Mouse (Mus musculus) intestine, embryonic 15.5 days (tissue): ENCODE measurements around the gene Lce6a. TPM values are rescaled to one million over a fixed set of nuclear protein-coding genes. Genes with fewer than 3 reads are reported as not detected.

Experiments
- ATAC-seq: fragments of 200-750 bp; cut with Nextera tagmentation; 2 replicates; pipeline ENCODE4 v1.8.0; 2017; ENCODE audit warnings: moderate TSS enrichment, moderate library complexity
- H3K27ac ChIP-seq: fragments of 300-500 bp; sonication (generic); 2 replicates; pipeline ENCODE4 v1.5.1; 2015; ENCODE audit warnings: mild to moderate bottlenecking, inconsistent platforms
- H3K27me3 ChIP-seq: fragments of 300-500 bp; sonication (generic); replicated peaks from 2 replicates; pipeline ENCODE4 v1.6.1; 2015; ENCODE audit warnings: inconsistent platforms
- H3K36me3 ChIP-seq: fragments of 300-500 bp; sonication (generic); 2 replicates; pipeline ENCODE4 v1.6.1; 2015; ENCODE audit warnings: inconsistent platforms
- H3K4me1 ChIP-seq: fragments of 300-500 bp; sonication (generic); replicated peaks from 2 replicates; pipeline ENCODE4 v1.6.1; 2015; ENCODE audit warnings: inconsistent platforms
- H3K4me2 ChIP-seq: fragments of 300-500 bp; sonication (generic); replicated peaks from 2 replicates; pipeline ENCODE4 v1.6.1; 2015; ENCODE audit warnings: mild to moderate bottlenecking, inconsistent platforms
- H3K4me3 ChIP-seq: fragments of 300-500 bp; sonication (generic); replicated peaks from 2 replicates; pipeline ENCODE4 v1.5.1; 2015; ENCODE audit warnings: inconsistent platforms
- H3K9ac ChIP-seq: fragments of 300-500 bp; sonication (generic); 2 replicates; pipeline ENCODE4 v1.6.1; 2015; ENCODE audit warnings: inconsistent platforms
- H3K9me3 ChIP-seq: fragments of 300-500 bp; sonication (generic); 2 replicates; pipeline ENCODE4 v1.6.1; 2016; ENCODE audit warnings: inconsistent platforms
- WGBS: fragments of 180-500 bp; shearing (Covaris S2); methylation state at CpG from one replicate; pipeline ENCODE4 v1.1.7; 2015; 5-methylcytosine and 5-hydroxymethylcytosine counted together
- polyA plus RNA-seq: library from polyadenylated mRNA; unstranded; fragments of >200 nt; fragmentation: Nextera tagmentation; extraction: Ambion mirVana; gene quantifications from 2 replicates; pipeline ENCODE4 v1.2.1, GENCODE M21; 2015

The Lce6a gene
- not detected in 2 replicates for polyA plus RNA-seq

- Histone ChIP-seq H3K4me1 (no peaks in the 10 kb centered on the region), H3K4me2 (no peak within 1 kb of the TSS), H3K4me3 (no peak within 1 kb of the TSS), H3K36me3 (no peaks in the 10 kb centered on the region), H3K9me3 (no peaks in the 10 kb centered on the region), H3K27ac (no peak within 1 kb of the TSS), H3K9ac (no peak within 1 kb of the TSS), H3K27me3 (no peaks in the 10 kb centered on the region)
- no peak for ATAC-seq
- WGBS = 58% methylated on average over 2 of the region's 2 CpGs
Measured at GRCm38 (mm10) chr3:92621560-92621959, at the start of gene Lce6a. Lce6a (minus strand) TSS chr3:92621660.

- Histone ChIP-seq H3K36me3 (no peaks in the 10 kb centered on the region), H3K9ac (no peak within 1 kb of the TSS), H3K4me3 (no peak within 1 kb of the TSS)
Measured at GRCm38 (mm10) chr3:92670215-92670614, 48.8 kb upstream of the Lce6a start, which contains the start of gene Lce1a2. Lce1a2 (minus strand) TSS chr3:92670315.

GRCm38 (mm10) chr3:92656826-92657225 lies 35.4 kb upstream of the Lce6a start, which contains the start of gene Lce1b:
Lce1b (minus strand) TSS chr3:92656926.
- Histone ChIP-seq H3K36me3 (no peaks in the 10 kb centered on the region), H3K27me3 (no peaks in the 10 kb centered on the region), H3K4me2 (no peak within 1 kb of the TSS), H3K4me3 (no peak within 1 kb of the TSS), H3K9ac (no peak within 1 kb of the TSS), H3K9me3 (no peaks in the 10 kb centered on the region), H3K4me1 (no peaks in the 10 kb centered on the region), H3K27ac (no peak within 1 kb of the TSS)
- ATAC-seq = no peak

More at GRCm38 (mm10) chr3:92670215-92670614, 48.8 kb upstream of the Lce6a start, which contains the start of gene Lce1a2:
- Histone ChIP-seq H3K4me1 (no peaks in the 10 kb centered on the region), H3K9me3 (no peaks in the 10 kb centered on the region), H3K4me2 (no peak within 1 kb of the TSS), H3K27me3 (no peaks in the 10 kb centered on the region), H3K27ac (no peak within 1 kb of the TSS)
- no peak for ATAC-seq

GRCm38 (mm10) chr3:92648207-92648606 lies 26.7 kb upstream of the Lce6a start, which contains the start of gene Lce1a1:
Lce1a1 (minus strand) TSS chr3:92648307.
- H3K27me3 ChIP-seq = no peaks in the 10 kb centered on the region
- no peak for ATAC-seq
- no peaks in the 10 kb centered on the region for H3K36me3 ChIP-seq
- H3K4me3 ChIP-seq = no peak within 1 kb of the TSS
- no peak within 1 kb of the TSS for H3K4me2 ChIP-seq
- whole genome bisulfite sequencing = 78% methylated on average over 1 of the region's 1 CpGs
- H3K9ac ChIP-seq = no peak within 1 kb of the TSS
- H3K27ac ChIP-seq = no peak within 1 kb of the TSS
- no peaks in the 10 kb centered on the region for H3K9me3 ChIP-seq
- no peaks in the 10 kb centered on the region for H3K4me1 ChIP-seq

GRCm38 (mm10) chr3:92639854-92640253 lies 18.4 kb upstream of the Lce6a start:
- no peaks in the 10 kb centered on the region for H3K27me3 ChIP-seq
- H3K4me1 ChIP-seq = no peaks in the 10 kb centered on the region
- no peaks in the 10 kb centered on the region for H3K36me3 ChIP-seq
- H3K27ac ChIP-seq = no peak overlapping the region
- no peak overlapping the region for H3K4me2 ChIP-seq
- WGBS = 90% methylated on average over 15 of the region's 15 CpGs
- no peak for ATAC-seq
- no peak overlapping the region for H3K9ac ChIP-seq
- H3K9me3 ChIP-seq = no peaks in the 10 kb centered on the region
- no peak overlapping the region for H3K4me3 ChIP-seq

GRCm38 (mm10) chr3:92638653-92638991 lies 17.2 kb upstream of the Lce6a start:
- Histone ChIP-seq H3K27me3 (no peaks in the 10 kb centered on the region), H3K9ac (no peak overlapping the region), H3K36me3 (no peaks in the 10 kb centered on the region), H3K27ac (no peak overlapping the region), H3K4me2 (no peak overlapping the region), H3K4me3 (no peak overlapping the region), H3K4me1 (no peaks in the 10 kb centered on the region), H3K9me3 (no peaks in the 10 kb centered on the region)
- ATAC-seq = peak; percentile 89
- 62% methylated on average over 3 of the region's 3 CpGs for WGBS

GRCm38 (mm10) chr3:92637745-92638652 lies 16.5 kb upstream of the Lce6a start:
- Histone ChIP-seq H3K27me3 (no peaks in the 10 kb centered on the region), H3K27ac (no peak overlapping the region), H3K9ac (no peak overlapping the region), H3K36me3 (no peaks in the 10 kb centered on the region), H3K4me1 (no peaks in the 10 kb centered on the region), H3K4me2 (no peak overlapping the region), H3K9me3 (no peaks in the 10 kb centered on the region), H3K4me3 (no peak overlapping the region)
- peak; percentile 93 for ATAC-seq
- 45% methylated on average over 1 of the region's 1 CpGs for WGBS

- Histone ChIP-seq H3K27me3 (no peaks in the 10 kb centered on the region), H3K36me3 (no peaks in the 10 kb centered on the region), H3K9ac (no peak overlapping the region), H3K27ac (no peak overlapping the region), H3K4me3 (no peak overlapping the region), H3K4me2 (no peak overlapping the region), H3K4me1 (no peaks in the 10 kb centered on the region), H3K9me3 (no peaks in the 10 kb centered on the region)
- 50% methylated on average over 1 of the region's 1 CpGs for WGBS
- ATAC-seq = no peak
Measured at GRCm38 (mm10) chr3:92609804-92610203, 11.7 kb downstream of the Lce6a start.

GRCm38 (mm10) chr3:92607392-92607791 lies 14.1 kb downstream of the Lce6a start, which contains the start of gene 2210017I01Rik:
2210017I01Rik (minus strand) TSS chr3:92607492.
- Histone ChIP-seq H3K36me3 (no peaks in the 10 kb centered on the region), H3K4me3 (no peak within 1 kb of the TSS), H3K9ac (no peak within 1 kb of the TSS), H3K9me3 (no peaks in the 10 kb centered on the region), H3K27ac (no peak within 1 kb of the TSS), H3K4me1 (no peaks in the 10 kb centered on the region), H3K4me2 (no peak within 1 kb of the TSS), H3K27me3 (no peaks in the 10 kb centered on the region)
- ATAC-seq = no peak

GRCm38 (mm10) chr3:92602169-92602568 lies 19.3 kb downstream of the Lce6a start:
- Histone ChIP-seq H3K9ac (no peak overlapping the region), H3K27me3 (no peaks in the 10 kb centered on the region), H3K36me3 (no peaks in the 10 kb centered on the region), H3K4me3 (no peak overlapping the region), H3K27ac (no peak overlapping the region), H3K9me3 (no peaks in the 10 kb centered on the region), H3K4me1 (no peaks in the 10 kb centered on the region), H3K4me2 (no peak overlapping the region)
- no peak for ATAC-seq
- 38% methylated on average over 1 of the region's 1 CpGs for WGBS

- ATAC-seq = no peak
- WGBS = 52% methylated on average over 1 of the region's 1 CpGs
- Histone ChIP-seq H3K36me3 (no peaks in the 10 kb centered on the region), H3K4me1 (no peaks in the 10 kb centered on the region), H3K4me2 (no peak overlapping the region), H3K27ac (no peak overlapping the region), H3K9me3 (no peaks in the 10 kb centered on the region), H3K9ac (no peak overlapping the region), H3K4me3 (no peak overlapping the region), H3K27me3 (no peaks in the 10 kb centered on the region)
Measured at GRCm38 (mm10) chr3:92600456-92600855, 21.0 kb downstream of the Lce6a start.

- Histone ChIP-seq H3K9me3 (no peaks in the 10 kb centered on the region), H3K9ac (no peak overlapping the region), H3K27me3 (no peaks in the 10 kb centered on the region), H3K4me2 (no peak overlapping the region), H3K36me3 (no peaks in the 10 kb centered on the region), H3K4me1 (no peaks in the 10 kb centered on the region), H3K4me3 (no peak overlapping the region), H3K27ac (no peak overlapping the region)
- ATAC-seq = no peak
Measured at GRCm38 (mm10) chr3:92599973-92600372, 21.5 kb downstream of the Lce6a start.

GRCm38 (mm10) chr3:92598429-92598828 lies 23.0 kb downstream of the Lce6a start:
- H3K36me3 ChIP-seq = no peaks in the 10 kb centered on the region
- no peak overlapping the region for H3K4me2 ChIP-seq
- H3K4me3 ChIP-seq = no peak overlapping the region
- no peaks in the 10 kb centered on the region for H3K27me3 ChIP-seq
- ATAC-seq = no peak
- no peaks in the 10 kb centered on the region for H3K9me3 ChIP-seq
- H3K4me1 ChIP-seq = no peaks in the 10 kb centered on the region
- no peak overlapping the region for H3K9ac ChIP-seq
- WGBS = 93% methylated on average over 2 of the region's 2 CpGs
- no peak overlapping the region for H3K27ac ChIP-seq
